Mouse (Mus musculus) embryonic facial prominence, embryonic 11.5 days (tissue): ENCODE results near the gene Cfap61. TPM values are rescaled to one million over a fixed set of nuclear protein-coding genes. Genes with fewer than 3 reads are reported as not detected.
A peak's percentile ranks its signal among the peaks of the same experiment; 100 is the strongest.

Experiments
- ATAC-seq: fragments of 200-750 bp; cut with Nextera tagmentation; replicated peaks from 2 replicates; pipeline ENCODE4 v1.8.0; 2017; ENCODE audit warnings: low read depth; ENCODE audit not compliant: insufficient number of reproducible peaks, low FRiP score, low TSS enrichment
- DNase-seq: peaks from one replicate; pipeline ENCODE4 v3.0.0-alpha.2; 2015; ENCODE audit warnings: low spot score
- H3K27ac ChIP-seq: fragments of 300-500 bp; sonication (generic); replicated peaks from 2 replicates; pipeline ENCODE4 v1.5.1; 2014; ENCODE audit warnings: mild to moderate bottlenecking, low read depth, low read length, control low read depth
- H3K27me3 ChIP-seq: fragments of 300-500 bp; sonication (generic); 2 replicates; pipeline ENCODE4 v1.6.1; 2014; ENCODE audit warnings: mild to moderate bottlenecking, low read length, moderate library complexity, mixed read lengths; ENCODE audit not compliant: control insufficient read depth, insufficient read depth
- H3K36me3 ChIP-seq: fragments of 300-500 bp; sonication (generic); replicated peaks from 2 replicates; pipeline ENCODE4 v1.6.1; 2014; ENCODE audit warnings: low read depth, mild to moderate bottlenecking, low read length, moderate library complexity, mixed read lengths; ENCODE audit not compliant: control insufficient read depth, insufficient read depth
- H3K4me1 ChIP-seq: fragments of 300-500 bp; sonication (generic); 2 replicates; pipeline ENCODE4 v1.6.1; 2014; ENCODE audit warnings: low read length, mixed read lengths; ENCODE audit not compliant: control insufficient read depth, insufficient read depth
- H3K4me2 ChIP-seq: fragments of 300-500 bp; sonication (generic); 2 replicates; pipeline ENCODE4 v1.6.1; 2014; ENCODE audit warnings: low read depth, mild to moderate bottlenecking, control low read depth, low read length, moderate library complexity
- H3K4me3 ChIP-seq: fragments of 300-500 bp; sonication (generic); 2 replicates; pipeline ENCODE4 v1.5.1; 2014; ENCODE audit warnings: low read depth, low read length, control low read depth
- H3K9ac ChIP-seq: fragments of 300-500 bp; sonication (generic); replicated peaks from 2 replicates; pipeline ENCODE4 v1.6.1; 2014; ENCODE audit warnings: mild to moderate bottlenecking, control low read depth, low read length
- H3K9me3 ChIP-seq: fragments of 300-500 bp; sonication (generic); replicated peaks from 2 replicates; pipeline ENCODE4 v1.6.1; 2016; ENCODE audit warnings: mild to moderate bottlenecking, low read length, inconsistent platforms, mixed read lengths; ENCODE audit not compliant: control insufficient read depth
- WGBS: fragments of 180-500 bp; shearing (Covaris S2); extraction: QIAGEN DNeasy Blood & Tissue Kit; methylation state at CpG from one replicate; pipeline ENCODE4 v1.1.7; 2014; 5-methylcytosine and 5-hydroxymethylcytosine counted together
- polyA plus RNA-seq: library from polyadenylated mRNA; unstranded; fragments of >200 nt; fragmentation: Nextera tagmentation; extraction: Ambion mirVana; gene quantifications from 2 replicates; pipeline ENCODE4 v1.2.1, GENCODE M21; 2014

The Cfap61 gene
- polyA plus RNA-seq, 1 experiment from 2014 or later, result 0.38 TPM

DNA sequence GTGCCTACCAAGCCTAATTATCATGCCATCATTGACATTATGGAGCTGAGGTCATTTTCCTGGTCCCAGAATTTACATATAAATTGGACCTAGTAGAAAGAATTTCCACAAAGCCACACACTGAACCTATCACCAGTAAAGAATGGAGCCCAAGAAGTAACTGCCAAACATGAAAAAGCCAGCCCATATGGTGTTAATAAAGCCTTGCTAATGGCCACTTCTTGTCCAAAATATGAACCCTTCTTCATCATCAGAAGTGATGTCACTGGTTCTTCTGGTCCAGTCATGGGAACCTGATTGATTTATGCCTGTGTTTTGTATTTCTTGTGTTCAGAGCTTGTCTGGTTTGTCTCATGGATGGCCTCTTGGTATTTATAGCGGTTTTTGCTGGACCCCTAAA is 152.8 kb downstream of the Cfap61 start:
- ATAC-seq, result no peak
- no peaks in the 10 kb centered on the region for H3K4me1 ChIP-seq
- no peaks in the 10 kb centered on the region for H3K27me3 ChIP-seq
- H3K36me3 ChIP-seq, result no peaks in the 10 kb centered on the region
- no peak overlapping the region for H3K4me3 ChIP-seq
- H3K27ac ChIP-seq, result no peak overlapping the region
- no peak overlapping the region for H3K4me2 ChIP-seq
- no peaks in the 10 kb centered on the region for H3K9me3 ChIP-seq
- WGBS, result 100% methylated on average over 1 of the region's 1 CpGs
- H3K9ac ChIP-seq, result no peak overlapping the region
- peak; percentile 33 for DNase-seq

DNA sequence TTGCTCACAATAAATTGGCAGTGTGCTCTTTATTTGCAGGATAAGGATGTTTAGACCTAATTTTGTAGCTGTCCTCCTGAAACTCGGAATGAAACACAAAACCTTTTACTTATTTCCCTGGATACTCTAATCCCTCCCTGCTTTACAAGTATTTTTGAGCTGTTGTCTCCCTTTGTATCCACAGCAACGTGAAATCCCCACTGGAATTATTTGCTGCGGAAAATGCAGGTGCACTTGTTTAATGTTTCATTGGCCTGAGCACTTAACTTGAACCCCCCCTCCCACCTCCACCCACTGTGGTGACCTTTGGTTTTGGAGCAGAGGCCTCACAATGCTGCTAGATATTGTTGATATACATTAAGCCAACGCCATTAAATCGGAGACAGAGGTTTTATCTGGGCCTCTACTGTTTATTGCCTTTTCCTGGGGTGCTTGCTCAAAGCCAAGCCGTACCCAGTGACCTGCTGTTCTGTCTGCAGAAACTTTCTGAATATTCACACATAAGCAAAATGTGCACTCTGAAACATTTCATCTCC is 154.6 kb downstream of the Cfap61 start:
- H3K27ac ChIP-seq, result no peak overlapping the region
- H3K4me2 ChIP-seq, result no peak overlapping the region
- no peaks in the 10 kb centered on the region for H3K27me3 ChIP-seq
- no peak for ATAC-seq
- no peak for DNase-seq
- no peaks in the 10 kb centered on the region for H3K9me3 ChIP-seq
- H3K36me3 ChIP-seq, result no peaks in the 10 kb centered on the region
- H3K4me1 ChIP-seq, result no peaks in the 10 kb centered on the region
- H3K4me3 ChIP-seq, result no peak overlapping the region
- 53% methylated on average over 6 of the region's 6 CpGs for WGBS
- no peak overlapping the region for H3K9ac ChIP-seq

DNA sequence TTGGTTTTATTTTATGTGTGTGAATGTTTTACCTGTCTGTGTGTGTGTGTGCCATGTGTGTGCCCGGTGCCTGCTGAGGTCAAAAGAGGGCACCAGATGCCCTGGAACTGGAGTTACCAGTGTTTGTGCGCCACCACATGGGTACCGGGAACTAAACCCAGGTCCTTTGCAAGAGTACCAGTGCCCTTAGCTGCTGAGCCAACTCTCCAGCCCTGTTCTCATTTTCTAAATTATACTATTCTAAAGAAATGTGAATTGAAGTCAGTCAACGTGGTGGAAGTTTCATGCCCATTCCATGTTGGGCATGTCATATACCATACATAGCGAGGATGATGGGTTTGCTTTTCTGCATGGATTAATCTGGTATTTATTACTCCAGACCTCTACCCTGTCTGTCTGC is 162.9 kb downstream of the Cfap61 start:
- Histone ChIP-seq H3K9me3 (no peaks in the 10 kb centered on the region), H3K9ac (no peak overlapping the region), H3K27ac (no peak overlapping the region), H3K36me3 (no peaks in the 10 kb centered on the region), H3K4me3 (no peak overlapping the region), H3K4me2 (no peak overlapping the region), H3K27me3 (no peaks in the 10 kb centered on the region), H3K4me1 (no peaks in the 10 kb centered on the region)
- no peak for ATAC-seq
- DNase-seq, result no peak
- 95% methylated on average over 5 of the region's 5 CpGs for WGBS

DNA sequence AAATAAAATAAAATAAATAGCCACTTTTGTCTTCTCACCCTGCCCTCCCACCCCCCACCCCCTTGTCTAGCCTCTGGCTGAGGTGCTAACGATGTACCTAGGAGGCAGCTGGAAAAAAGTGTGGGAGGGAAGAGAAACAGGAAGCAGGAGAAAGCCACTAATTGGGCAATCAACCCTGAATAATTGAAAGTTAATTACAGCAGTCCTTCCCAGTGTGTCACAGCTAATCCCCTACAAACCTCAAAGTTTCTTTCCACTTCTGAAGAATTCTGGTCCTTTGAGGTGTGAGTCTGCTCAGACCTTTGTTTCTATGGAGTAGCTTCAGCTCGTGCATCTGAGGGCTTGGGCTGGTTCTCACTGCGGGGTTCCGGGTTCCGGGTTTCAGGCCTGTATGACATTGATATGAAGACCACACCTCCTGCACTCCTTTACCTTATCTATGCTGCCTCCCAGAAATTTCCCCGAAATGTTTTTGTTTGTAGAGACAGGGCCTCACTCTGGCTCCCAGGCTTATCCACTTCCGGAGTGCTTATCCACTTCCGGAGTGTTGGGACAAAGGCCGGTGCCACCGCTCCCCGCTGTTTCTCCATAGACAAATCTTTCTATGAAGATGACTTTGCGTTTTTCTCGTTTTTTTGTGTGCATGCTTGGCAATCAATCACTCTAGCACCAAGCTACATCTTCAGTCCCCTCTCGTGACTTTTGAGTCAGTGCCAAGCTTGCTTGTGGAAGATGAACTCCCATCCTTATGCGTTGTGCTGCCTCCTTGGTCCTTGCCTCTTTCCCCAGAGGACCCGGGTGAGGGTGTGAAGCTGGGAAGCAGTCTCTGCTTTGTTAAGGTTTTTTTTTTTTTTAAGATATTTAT is 164.5 kb downstream of the Cfap61 start:
- H3K4me3 ChIP-seq, result no peak overlapping the region
- ATAC-seq (0 out of 2 replicates have a peak, but pooled peaks have one; percentile 37), DNase-seq (no peak)
- no peak overlapping the region for H3K27ac ChIP-seq
- 61% methylated on average over 16 of the region's 16 CpGs for WGBS
- no peaks in the 10 kb centered on the region for H3K9me3 ChIP-seq
- no peaks in the 10 kb centered on the region for H3K36me3 ChIP-seq
- H3K9ac ChIP-seq, result no peak overlapping the region
- H3K4me1 ChIP-seq, result no peaks in the 10 kb centered on the region
- H3K27me3 ChIP-seq, result no peaks in the 10 kb centered on the region
- no peak overlapping the region for H3K4me2 ChIP-seq

DNA sequence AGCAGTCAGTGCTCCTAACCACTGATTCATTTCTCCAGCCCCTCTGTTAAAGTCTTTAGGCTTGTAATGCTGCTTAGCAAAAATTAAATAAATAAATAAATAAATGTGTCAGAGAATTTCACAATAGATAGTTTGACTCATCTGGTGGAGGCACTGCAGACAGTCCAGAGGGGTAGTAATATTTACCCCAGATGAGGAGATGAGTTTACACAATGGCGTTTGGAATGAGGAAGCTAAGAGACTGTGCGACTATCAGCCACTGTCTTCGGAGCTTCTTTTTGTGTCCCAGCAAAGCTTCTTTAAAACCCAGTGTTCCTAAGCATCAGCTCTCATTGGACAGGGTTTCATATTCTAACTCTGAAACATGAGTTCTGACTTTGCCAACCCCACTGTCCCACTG is 165.3 kb downstream of the Cfap61 start:
- no peaks in the 10 kb centered on the region for H3K4me1 ChIP-seq
- H3K4me3 ChIP-seq, result no peak overlapping the region
- no peak overlapping the region for H3K9ac ChIP-seq
- DNase-seq (no peak), ATAC-seq (no peak)
- no peak overlapping the region for H3K27ac ChIP-seq
- no peaks in the 10 kb centered on the region for H3K27me3 ChIP-seq
- H3K9me3 ChIP-seq, result no peaks in the 10 kb centered on the region
- 86% methylated on average over 3 of the region's 3 CpGs for WGBS
- H3K4me2 ChIP-seq, result no peak overlapping the region
- no peaks in the 10 kb centered on the region for H3K36me3 ChIP-seq

DNA sequence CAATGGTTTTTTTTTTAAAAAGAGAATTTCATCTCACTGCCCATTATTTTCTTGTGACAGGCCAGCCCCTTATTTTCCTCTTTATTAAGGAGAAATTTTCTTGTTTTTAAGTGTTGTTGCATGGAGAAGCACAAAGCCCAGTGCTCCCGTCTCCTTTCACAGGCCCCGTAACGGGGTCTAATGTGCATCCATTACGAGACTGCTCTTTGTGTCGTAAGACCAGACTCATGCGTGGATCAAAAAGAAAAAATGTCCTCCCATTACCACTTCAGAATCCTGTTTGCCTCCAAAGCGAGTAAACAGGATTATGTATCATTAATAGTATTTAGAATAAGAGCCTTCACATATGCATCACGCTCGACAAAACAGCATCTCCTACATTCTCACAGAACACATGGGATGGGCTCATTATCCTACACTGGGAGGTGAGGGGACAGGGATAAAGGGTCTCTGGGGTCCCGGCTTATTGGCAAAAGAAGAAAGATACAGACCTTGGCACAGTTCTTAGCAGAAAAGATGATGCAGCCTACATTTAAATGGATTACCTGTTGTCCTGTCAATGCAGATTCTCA is 166.0 kb downstream of the Cfap61 start:
- DNase-seq, result no peak
- no peak for ATAC-seq
- Histone ChIP-seq H3K9ac (no peak overlapping the region), H3K36me3 (no peaks in the 10 kb centered on the region), H3K27me3 (no peaks in the 10 kb centered on the region), H3K27ac (no peak overlapping the region), H3K4me3 (no peak overlapping the region), H3K4me2 (no peak overlapping the region), H3K9me3 (no peaks in the 10 kb centered on the region), H3K4me1 (no peaks in the 10 kb centered on the region)
- WGBS, result 81% methylated on average over 10 of the region's 10 CpGs

DNA sequence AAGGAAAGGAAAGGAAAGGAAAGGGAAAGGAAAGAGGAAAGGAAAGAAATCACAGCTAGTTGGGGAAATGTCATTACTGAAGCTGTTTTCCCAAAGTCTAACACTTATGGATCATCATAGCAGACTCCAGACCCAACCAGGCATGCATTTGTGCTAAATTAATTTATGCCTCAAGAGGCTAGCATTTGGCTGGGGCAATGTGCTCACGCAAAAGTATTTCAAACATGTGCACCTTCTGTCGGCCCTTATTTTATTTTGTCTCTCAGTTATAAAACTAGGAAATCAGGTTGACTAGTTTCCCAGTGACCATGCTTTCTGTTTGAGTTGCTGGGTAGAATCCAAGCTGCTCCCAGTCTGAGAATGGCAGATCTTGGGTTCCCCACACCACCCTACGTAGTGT is 168.0 kb downstream of the Cfap61 start:
- no peaks in the 10 kb centered on the region for H3K27me3 ChIP-seq
- H3K4me2 ChIP-seq, result no peak overlapping the region
- no peak overlapping the region for H3K9ac ChIP-seq
- no peaks in the 10 kb centered on the region for H3K4me1 ChIP-seq
- H3K4me3 ChIP-seq, result no peak overlapping the region
- no peak for ATAC-seq
- 94% methylated on average over 3 of the region's 3 CpGs for WGBS
- no peak for DNase-seq
- H3K36me3 ChIP-seq, result no peaks in the 10 kb centered on the region
- no peak overlapping the region for H3K27ac ChIP-seq
- H3K9me3 ChIP-seq, result no peaks in the 10 kb centered on the region

DNA sequence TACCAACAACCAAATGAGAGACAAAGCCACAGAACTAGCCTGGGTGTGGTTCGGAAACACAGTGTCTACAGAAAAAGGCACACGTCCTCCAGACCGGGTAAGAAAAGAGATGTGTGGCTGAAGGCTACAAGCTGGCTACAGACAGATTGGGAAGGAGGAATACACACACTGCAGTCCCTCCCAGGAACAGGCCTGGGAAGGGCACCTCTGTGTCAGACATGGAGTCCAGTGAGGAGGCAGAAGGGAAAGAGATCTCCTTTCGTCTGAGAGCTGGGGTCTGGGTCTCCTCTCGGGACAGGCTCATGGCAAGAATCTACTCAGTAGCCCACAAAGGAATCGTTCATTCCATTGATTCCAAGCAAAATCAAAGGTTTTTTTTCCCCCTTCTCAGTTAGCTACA is 170.8 kb downstream of the Cfap61 start:
- H3K9me3 ChIP-seq, result no peaks in the 10 kb centered on the region
- H3K27me3 ChIP-seq, result no peaks in the 10 kb centered on the region
- H3K36me3 ChIP-seq, result no peaks in the 10 kb centered on the region
- H3K27ac ChIP-seq, result no peak overlapping the region
- 73% methylated on average over 6 of the region's 6 CpGs for WGBS
- H3K4me1 ChIP-seq, result no peaks in the 10 kb centered on the region
- no peak overlapping the region for H3K4me3 ChIP-seq
- H3K9ac ChIP-seq, result no peak overlapping the region; the same call in 1 of the 2 replicates
- DNase-seq (no peak), ATAC-seq (no peak)
- H3K4me2 ChIP-seq, result no peak overlapping the region
